10 mouse cellular contexts compared by ENCODE assay signal in genomic region chr6:97551161-97551560, GRCm38 (mm10).
"Had no signal": no experiment of that assay in that cellular context is flagged by ENCODE, and none has a peak within 500 bp of the region (broad histone marks: within the 10 kb centered on the region; RNA-seq: fewer than 3 reads in every experiment).

No protein-coding gene starts in this region.

- H3K27me3 ChIP-seq: kidney, embryonic 15.5 days; limb, embryonic 13.5 days; neural tube, embryonic 12.5 days had no signal

- H3K9ac ChIP-seq: kidney, embryonic 15.5 days; limb, embryonic 13.5 days; liver, embryonic 14.5 days; neural tube, embryonic 12.5 days had no signal

- DNase-seq: kidney, adult 2 months; kidney, postnatal 14 days; right cerebral cortex, adult 18-20 months; right cerebral cortex, postnatal 25 days; thymus, postnatal 4 days had no signal

- H3K9me3 ChIP-seq: kidney, embryonic 15.5 days had no signal

- H3K4me3 ChIP-seq: kidney, embryonic 15.5 days; limb, embryonic 13.5 days; myocyte; neural tube, embryonic 12.5 days had no signal

- H3K36me3 ChIP-seq: kidney, embryonic 15.5 days; limb, embryonic 13.5 days had no signal

- H3K4me1 ChIP-seq: kidney, embryonic 15.5 days had no signal

- H3K4me2 ChIP-seq: kidney, embryonic 15.5 days; limb, embryonic 13.5 days; neural tube, embryonic 12.5 days had no signal

- H3K27ac ChIP-seq: kidney, embryonic 15.5 days; limb, embryonic 13.5 days; liver, embryonic 14.5 days had no signal
